Mouse (Mus musculus) heart, adult 2 months (tissue): ENCODE measurements at regions not wholly inside any gene's neighbourhood (a gene's known extent, or its start where the extent isn't known, plus 50 kb on each side); places are given as distances from the start of the nearest gene placed in this dataset.

Source experiments
- DNase-seq, 2 experiments: peaks; one replicate each; pipeline ENCODE4 v3.0.0; 2021
- H3K27ac ChIP-seq: fragments of 200-600 bp; 2 replicates; pipeline ENCODE4 v1.8.1; 2022
- H3K27me3 ChIP-seq: fragments of 200-500 bp; 2 replicates; pipeline ENCODE4 v1.6.1; 2012; ENCODE audit warnings: mild to moderate bottlenecking, low read length, inconsistent platforms, mixed read lengths; ENCODE audit not compliant: control insufficient read depth, insufficient read depth
- H3K36me3 ChIP-seq: fragments of 200-500 bp; 2 replicates; pipeline ENCODE4 v1.6.1; 2012; ENCODE audit warnings: low read length, inconsistent platforms; ENCODE audit not compliant: control insufficient read depth, insufficient read depth
- H3K4me1 ChIP-seq: fragments of 200-500 bp; 2 replicates; pipeline ENCODE4 v1.6.1; 2011; ENCODE audit warnings: low read length; ENCODE audit not compliant: control insufficient read depth, insufficient read depth
- H3K4me3 ChIP-seq: fragments of 200-600 bp; 2 replicates; pipeline ENCODE4 v1.8.1; 2022
- H3K79me2 ChIP-seq: fragments of 200-500 bp; replicated peaks from 2 replicates; pipeline ENCODE4 v1.6.1; 2012; ENCODE audit warnings: mild to moderate bottlenecking, inconsistent platforms, low read length, moderate library complexity, mixed read lengths; ENCODE audit not compliant: control insufficient read depth, insufficient read depth
- H3K9ac ChIP-seq: fragments of 200-500 bp; 2 replicates; pipeline ENCODE4 v1.6.1; 2012; ENCODE audit warnings: low read depth, mild to moderate bottlenecking, control low read depth, inconsistent platforms, low read length, mixed read lengths
- CTCF ChIP-seq: fragments of 200-600 bp; IDR thresholded peaks from 2 replicates; pipeline ENCODE4 v1.8.1; 2022; ENCODE audit warnings: antibody characterized with exemption, mild to moderate bottlenecking, moderate library complexity
- EP300 ChIP-seq: fragments of 200-500 bp; IDR thresholded peaks from 2 replicates; pipeline ENCODE4 v1.6.1; 2011; ENCODE audit warnings: low read depth, low read length, control low read depth; ENCODE audit not compliant: insufficient read depth
- POLR2A ChIP-seq: fragments of 200-500 bp; IDR thresholded peaks from 2 replicates; pipeline ENCODE4 v1.6.1; 2011; ENCODE audit warnings: mild to moderate bottlenecking, low read depth, low read length, control low read depth; ENCODE audit not compliant: insufficient read depth
- WGBS: fragments of 180-500 bp; shearing (Covaris S2); methylation state at CpG from one replicate; pipeline ENCODE4 v1.1.7; 2018; 5-methylcytosine and 5-hydroxymethylcytosine counted together
- intact Hi-C: fragments of 180-260 bp; cut with DNase I; formaldehyde crosslinking; loops from one replicate; pipeline ENCODE4 v1.15.1; 2025

- no peak overlapping the region; the same call in 1 of the 2 replicates for H3K27ac ChIP-seq
- DNase-seq: no peak
- no peak for TF ChIP-seq POLR2A
- TF ChIP-seq CTCF: no peak
- TF ChIP-seq EP300: no peak
These were observed 228.0 kb downstream of the Gm765 start for GRCm38 (mm10) chr6:98114327-98115134.

DNA sequence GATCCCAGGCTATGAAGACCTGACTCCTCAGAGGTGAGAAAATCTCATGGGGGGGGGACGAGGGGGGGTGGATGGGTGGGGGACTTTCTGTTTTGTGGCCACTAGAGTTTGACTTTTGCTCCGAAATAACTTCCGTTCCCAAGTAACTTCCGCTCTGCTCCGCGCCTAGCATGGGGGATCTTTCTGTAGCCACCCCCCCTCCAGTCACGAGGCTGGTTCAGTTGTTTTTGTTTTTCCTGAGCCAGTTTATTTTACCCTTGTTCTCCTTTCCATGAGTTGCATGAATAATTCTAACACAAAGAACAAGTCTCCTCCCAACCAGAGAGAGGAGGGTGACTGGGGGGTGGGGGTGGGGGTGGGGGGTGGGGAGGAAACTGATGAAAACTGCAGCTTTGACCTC is 228.8 kb downstream of the Gm765 start:
- WGBS: 25% methylated on average over 7 of the region's 7 CpGs
- H3K9ac ChIP-seq: no peak overlapping the region
- H3K4me3 ChIP-seq: no peak overlapping the region
- H3K36me3 ChIP-seq: no peaks in the 10 kb centered on the region
- H3K27me3 ChIP-seq: no peaks in the 10 kb centered on the region
- H3K4me1 ChIP-seq: no peaks in the 10 kb centered on the region
- H3K79me2 ChIP-seq: no peaks in the 10 kb centered on the region
- TF ChIP-seq EP300: no peak
- TF ChIP-seq POLR2A: no peak
- no peak for TF ChIP-seq CTCF
- H3K27ac ChIP-seq: no peak overlapping the region
- peak in 1 of 2 experiments; percentile 11 for DNase-seq
- intact Hi-C loops: no loop called here

More at GRCm38 (mm10) chr6:98114327-98115134, 228.0 kb downstream of the Gm765 start:
- H3K36me3 ChIP-seq: no peaks in the 10 kb centered on the region
- no peaks in the 10 kb centered on the region for H3K79me2 ChIP-seq
- H3K4me1 ChIP-seq: no peaks in the 10 kb centered on the region
- H3K4me3 ChIP-seq: no peak overlapping the region
- intact Hi-C loops: no loop called here
- no peak overlapping the region for H3K9ac ChIP-seq
- 43% methylated on average over 9 of the region's 9 CpGs for WGBS
- no peaks in the 10 kb centered on the region for H3K27me3 ChIP-seq

GRCm38 (mm10) chr6:98112495-98113115 is 229.9 kb downstream of the Gm765 start:
- WGBS: 90% methylated on average over 7 of the region's 7 CpGs
- no peak for TF ChIP-seq EP300
- no peak for TF ChIP-seq POLR2A
- TF ChIP-seq CTCF: no peak
- Histone ChIP-seq H3K79me2 (no peaks in the 10 kb centered on the region), H3K4me1 (no peaks in the 10 kb centered on the region), H3K36me3 (no peaks in the 10 kb centered on the region), H3K9ac (no peak overlapping the region), H3K27ac (no peak overlapping the region), H3K4me3 (no peak overlapping the region), H3K27me3 (no peaks in the 10 kb centered on the region)
- DNase-seq: no peak
- intact Hi-C loops: no loop called here

- no peaks in the 10 kb centered on the region for H3K27me3 ChIP-seq
- no peaks in the 10 kb centered on the region for H3K79me2 ChIP-seq
- TF ChIP-seq EP300 (no peak), POLR2A (no peak), CTCF (no peak)
- intact Hi-C loops: loop anchor here (5.0 to 10.0 kb wide), 2 partner anchors 165 to 352 kb away; no protein-coding TSS in a partner anchor
- no peak overlapping the region for H3K27ac ChIP-seq
- H3K4me1 ChIP-seq: no peaks in the 10 kb centered on the region
- no peak for DNase-seq
- H3K9ac ChIP-seq: no peak overlapping the region
- WGBS: 83% methylated on average over 5 of the region's 5 CpGs
- H3K4me3 ChIP-seq: no peak overlapping the region
- H3K36me3 ChIP-seq: no peaks in the 10 kb centered on the region
These were observed 235.4 kb downstream of the Gm765 start for GRCm38 (mm10) chr6:98107123-98107522.

- Histone ChIP-seq H3K36me3 (no peaks in the 10 kb centered on the region), H3K27ac (no peak overlapping the region), H3K27me3 (no peaks in the 10 kb centered on the region), H3K4me3 (peak overlapping the region; percentile 48), H3K9ac (peak overlapping the region; percentile 40; the same call in 1 of the 2 replicates), H3K79me2 (no peaks in the 10 kb centered on the region), H3K4me1 (no peaks in the 10 kb centered on the region)
- intact Hi-C loops: loop anchor here (1.0 to 10.0 kb wide), 4 partner anchors 167 to 1495 kb away; no protein-coding TSS in a partner anchor
- peak; percentile 94 for TF ChIP-seq CTCF
- no peak for TF ChIP-seq POLR2A
- 22% methylated on average over 18 of the region's 18 CpGs for WGBS
- peak; percentile 74 to 80 for DNase-seq
These were observed 237.1 kb downstream of the Gm765 start for GRCm38 (mm10) chr6:98105280-98106090.
